In genomic region chr11:30954279-30954725, GRCm38 (mm10) we compare ENCODE assay signal across 8 mouse cellular contexts. TPM values are rescaled to one million over a fixed set of nuclear protein-coding genes. Genes with fewer than 3 reads are reported as not detected.
A peak's percentile ranks its signal among the peaks of the same experiment; 100 is the strongest.
DNase-seq lines count a peak whose midpoint lies in the region; ATAC-seq lines count a peak whose summit lies in the region.

Gene Erlec1 (minus strand): TSS chr11:30954335.

- peaks cover 0 to 16% of the 10 kb centered on the region in 2 experiments; a peak in 2 of 4 replicates for H3K4me1 ChIP-seq in heart, embryonic 14.5 days (ENCODE audit: control insufficient read depth in 2 of 2, insufficient read depth in 2 of 2, low read length in 2 of 2)
- H3K4me1 ChIP-seq in liver, embryonic 13.5 days (replicated peaks) = peaks cover 20% of the 10 kb centered on the region
- H3K4me1 ChIP-seq in stomach, embryonic 16.5 days (ENCODE audit: control insufficient read depth, insufficient read depth, low read length) = peaks cover 7% of the 10 kb centered on the region

- under 1% methylated on average over 40 of the region's 40 CpGs for WGBS in heart, embryonic 14.5 days
- under 1% methylated on average over 40 of the region's 40 CpGs for WGBS in liver, embryonic 13.5 days (ENCODE audit: insufficient replicate concordance)
- under 1% methylated on average over 40 of the region's 40 CpGs for WGBS in stomach, embryonic 16.5 days

- H3K27ac ChIP-seq in heart, embryonic 14.5 days (replicated peaks in 1 of 2; ENCODE audit: control insufficient read depth in 1 of 2, insufficient read depth in 1 of 2, low read depth in 2 of 2, low read length in 2 of 2) = peak within 1 kb of the TSS; percentile 61 to 86
- H3K27ac ChIP-seq in liver, embryonic 13.5 days = peak within 1 kb of the TSS; percentile 92
- H3K27ac ChIP-seq in stomach, embryonic 16.5 days (ENCODE audit: low read length) = peak within 1 kb of the TSS; percentile 87

- H3K27me3 ChIP-seq in heart, embryonic 14.5 days (ENCODE audit: control insufficient read depth, insufficient read depth, low read length) = no peaks in the 10 kb centered on the region
- no peaks in the 10 kb centered on the region for H3K27me3 ChIP-seq in liver, embryonic 13.5 days
- H3K27me3 ChIP-seq in stomach, embryonic 16.5 days (ENCODE audit: control insufficient read depth, insufficient read depth, low read length) = no peaks in the 10 kb centered on the region

- peak; percentile 98 for ATAC-seq in CD4-positive, CD25-positive, alpha-beta regulatory T cell, adult 4 months
- peak; percentile 97 for ATAC-seq in heart, embryonic 14.5 days (ENCODE audit: insufficient number of reproducible peaks, insufficient read depth, low FRiP score, low read depth)
- peak; percentile 94 for ATAC-seq in liver, embryonic 13.5 days (ENCODE audit: low read depth)
- ATAC-seq in stomach, embryonic 16.5 days (ENCODE audit: insufficient read depth, low FRiP score) = peak; percentile 95

- peaks cover 30% of the 10 kb centered on the region for H3K36me3 ChIP-seq in heart, embryonic 14.5 days (ENCODE audit: control insufficient read depth, insufficient read depth, low read length)
- H3K36me3 ChIP-seq in liver, embryonic 13.5 days = peaks cover 24% of the 10 kb centered on the region
- H3K36me3 ChIP-seq in stomach, embryonic 16.5 days (ENCODE audit: control insufficient read depth, insufficient read depth, low read length) = no peaks in the 10 kb centered on the region; the same call in 1 of the 2 replicates

- DNase-seq in c-Kit-negative CD71-positive TER-119-positive erythroid progenitor cells, embryonic 14.5 days (ENCODE audit: low read depth, low spot score) = peak; percentile 59
- peak; percentile 58 for DNase-seq in fibroblast of lung, adult 2 months (ENCODE audit: low read depth)
- peak; percentile 89 for DNase-seq in kidney, postnatal 14 days
- DNase-seq in liver, embryonic 13.5 days = peak; percentile 80
- DNase-seq in neural tube, embryonic 10.5 days (ENCODE audit: extremely low spot score, low spot score) = peak; percentile 89

- H3K9me3 ChIP-seq in heart, embryonic 14.5 days (ENCODE audit: control insufficient read depth, low read length) = no peaks in the 10 kb centered on the region
- H3K9me3 ChIP-seq in liver, embryonic 13.5 days (replicated peaks) = no peaks in the 10 kb centered on the region
- no peaks in the 10 kb centered on the region for H3K9me3 ChIP-seq in stomach, embryonic 16.5 days (replicated peaks; ENCODE audit: control insufficient read depth, low read length)

- H3K4me3 ChIP-seq in heart, embryonic 14.5 days (ENCODE audit: control insufficient read depth in 1 of 2, insufficient read depth in 1 of 2, low read depth in 1 of 2, low read length in 2 of 2) = peak within 1 kb of the TSS; percentile 89 to 92
- H3K4me3 ChIP-seq in liver, embryonic 13.5 days (replicated peaks) = peak within 1 kb of the TSS; percentile 85
- H3K4me3 ChIP-seq in stomach, embryonic 16.5 days (replicated peaks; ENCODE audit: low read length) = peak within 1 kb of the TSS; percentile 92

- peak within 1 kb of the TSS; percentile 85 for H3K4me2 ChIP-seq in heart, embryonic 14.5 days (ENCODE audit: low read length)
- H3K4me2 ChIP-seq in liver, embryonic 13.5 days = peak within 1 kb of the TSS; percentile 84
- H3K4me2 ChIP-seq in stomach, embryonic 16.5 days (ENCODE audit: low read depth, low read length) = peak within 1 kb of the TSS; percentile 83

- peak within 1 kb of the TSS; percentile 90 for H3K9ac ChIP-seq in heart, embryonic 14.5 days (ENCODE audit: low read length)
- peak within 1 kb of the TSS; percentile 92 for H3K9ac ChIP-seq in liver, embryonic 13.5 days
- H3K9ac ChIP-seq in stomach, embryonic 16.5 days (ENCODE audit: low read length) = peak within 1 kb of the TSS; percentile 93

RNA-seq across cellular contexts. Expression of gene Erlec1, which starts in this region (rescaled TPM):
- polyA plus RNA-seq in CD4-positive, CD25-positive, alpha-beta regulatory T cell, adult 4 months (2017; shearing (Covaris generic)) = 10 to 100 TPM in 1 of 2 experiments, 1 to 10 TPM in 1; 7.3 to 12.5 TPM
- 11.3 and 13.5 TPM in 2 replicates for polyA plus RNA-seq in heart, embryonic 14.5 days (2014; fragmentation: Nextera tagmentation; extraction: Ambion mirVana)
- polyA plus RNA-seq in liver, embryonic 13.5 days (2015; fragmentation: Nextera tagmentation; extraction: Ambion mirVana) = 5.6 and 6.2 TPM in 2 replicates
- polyA plus RNA-seq in stomach, embryonic 16.5 days (2015; fragmentation: Nextera tagmentation; extraction: Ambion mirVana) = 11.4 and 14.2 TPM in 2 replicates

Comparison
In these comparisons a context has a peak if more than half of its experiments do, and no peak if none do; other contexts are left out.
1. Peak in every context shown above with its lines: DNase-seq, ATAC-seq, H3K4me3 ChIP-seq and H3K27ac ChIP-seq.